Mouse (Mus musculus) R1 (cell line): ENCODE data around the gene Abca8b.
"Not testable (repeated sequence)": the region's sequence is repeated elsewhere in the genome, so short reads cannot be mapped to it uniquely, and the experiment has no call there.

Experiments used
- DNase-seq: peaks from one replicate; pipeline ENCODE4 v3.0.0-alpha.2; 2018; ENCODE audit warnings: low read depth, low spot score

Abca8b gene

DNA sequence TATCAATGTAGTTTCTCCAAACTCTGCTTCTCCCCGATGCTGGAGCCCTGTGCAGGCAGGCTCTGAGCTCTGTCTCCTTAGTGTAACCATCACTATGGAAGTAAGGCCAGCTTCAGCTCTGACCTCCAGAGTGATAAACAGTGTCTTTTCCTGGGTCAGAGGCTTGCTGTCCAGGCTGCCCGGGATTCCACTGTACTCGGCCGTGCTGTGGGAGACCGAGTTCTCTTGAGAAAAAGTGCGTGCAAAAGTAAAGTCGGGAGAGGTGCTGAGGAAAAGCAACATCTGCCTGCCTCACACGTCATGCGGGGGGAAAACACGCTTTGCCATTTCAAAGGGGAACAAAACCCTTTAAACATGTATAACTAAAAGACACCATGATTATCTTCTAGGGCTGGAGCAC is 79.0 kb downstream of the Abca8b start:
- no peak for DNase-seq

DNA sequence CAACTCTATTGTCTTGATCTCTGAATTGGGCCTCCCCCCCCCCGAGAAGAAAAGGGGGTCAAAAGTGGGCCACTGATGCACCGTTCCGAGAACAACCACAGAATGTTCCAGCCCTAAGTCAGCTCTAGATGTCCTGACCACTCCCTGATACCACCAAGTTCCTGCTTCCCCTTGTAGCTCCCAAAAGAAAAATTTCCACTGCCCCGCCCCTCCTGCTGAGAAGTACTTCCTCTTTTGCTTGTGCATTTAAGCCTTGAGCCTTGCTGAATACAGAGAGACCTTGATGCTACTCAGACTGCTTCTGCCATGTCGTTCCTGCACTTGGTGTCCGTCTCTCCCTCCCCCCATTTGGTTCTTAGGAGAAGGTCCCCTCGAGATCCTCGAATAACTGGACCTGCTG is 82.5 kb downstream of the Abca8b start:
- peak; percentile 54 for DNase-seq

DNA sequence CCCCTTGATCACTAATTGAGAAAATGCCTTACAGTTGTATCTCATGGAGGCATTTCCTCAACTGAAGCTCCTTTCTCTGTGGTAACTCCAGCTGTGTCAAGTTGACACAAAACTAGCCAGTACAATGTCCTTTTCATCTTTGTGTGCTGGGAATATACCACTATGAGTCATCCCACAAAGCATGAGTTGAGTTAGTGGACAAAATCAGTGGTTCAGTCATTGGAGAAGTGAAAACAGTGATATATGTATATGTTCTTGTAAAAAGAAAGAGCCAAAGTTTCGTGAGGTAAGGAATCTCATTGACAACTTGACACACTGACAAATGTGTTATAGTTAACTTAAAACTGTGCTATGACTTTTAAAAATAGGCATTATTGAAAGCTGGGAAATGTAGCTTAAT is 83.5 kb downstream of the Abca8b start:
- not testable (repeated sequence) for DNase-seq

DNA sequence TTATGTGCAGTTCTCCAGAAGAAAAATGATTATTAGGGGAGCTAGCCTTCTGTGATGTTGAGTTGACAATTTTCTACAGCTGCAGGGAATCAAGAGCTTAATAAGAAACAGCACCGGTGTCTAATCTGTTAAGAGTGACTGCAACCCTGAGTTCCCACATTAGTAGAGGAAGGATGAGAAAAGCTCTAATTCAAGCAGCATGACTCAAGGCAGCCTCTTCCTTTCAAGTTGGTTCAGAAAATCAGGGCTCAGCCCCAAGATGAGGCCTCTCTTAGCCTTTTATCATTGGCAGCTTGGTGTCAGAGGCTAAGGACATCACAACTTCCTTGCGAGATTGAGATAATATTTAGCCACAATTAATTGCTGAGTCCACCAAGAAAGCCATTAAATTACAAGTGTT is 85.8 kb downstream of the Abca8b start:
- DNase-seq, result no peak

DNA sequence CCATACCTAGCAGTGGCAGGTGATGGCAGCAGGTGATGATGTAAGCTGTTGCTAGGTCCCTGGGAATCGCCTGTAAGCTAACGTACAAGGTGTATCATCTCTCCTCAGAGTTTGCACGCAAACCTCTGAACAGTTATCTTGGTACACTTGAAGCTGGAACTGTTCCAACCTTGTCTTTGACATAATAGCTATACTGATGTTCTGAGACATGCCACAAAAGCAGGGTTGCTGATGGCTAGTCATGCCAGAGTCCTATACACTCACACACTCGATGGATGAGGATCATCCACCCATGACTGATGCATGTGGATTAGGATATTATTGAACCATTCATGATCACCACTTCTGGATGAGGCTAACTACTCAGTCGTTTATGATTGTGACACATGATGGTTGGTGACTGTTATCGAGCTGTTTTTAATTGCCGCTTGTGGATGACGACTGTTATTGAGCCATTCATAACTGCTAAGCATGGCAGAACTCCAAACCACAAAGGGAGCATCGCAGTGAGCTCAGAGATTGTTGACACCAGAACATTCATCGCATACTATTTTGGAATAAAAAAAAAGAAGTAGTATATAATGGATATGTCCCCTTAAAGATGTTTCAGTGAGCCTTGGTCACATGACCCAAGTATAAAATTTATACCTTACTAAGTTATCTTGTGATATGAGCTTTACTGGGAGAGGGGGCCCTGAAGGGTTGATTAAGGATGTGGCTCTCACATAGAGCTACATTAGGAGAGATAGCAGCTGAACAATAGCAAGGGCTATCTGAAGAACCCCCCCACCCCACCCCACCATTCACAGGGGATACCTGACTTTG is 87.2 kb downstream of the Abca8b start:
- no peak for DNase-seq

DNA sequence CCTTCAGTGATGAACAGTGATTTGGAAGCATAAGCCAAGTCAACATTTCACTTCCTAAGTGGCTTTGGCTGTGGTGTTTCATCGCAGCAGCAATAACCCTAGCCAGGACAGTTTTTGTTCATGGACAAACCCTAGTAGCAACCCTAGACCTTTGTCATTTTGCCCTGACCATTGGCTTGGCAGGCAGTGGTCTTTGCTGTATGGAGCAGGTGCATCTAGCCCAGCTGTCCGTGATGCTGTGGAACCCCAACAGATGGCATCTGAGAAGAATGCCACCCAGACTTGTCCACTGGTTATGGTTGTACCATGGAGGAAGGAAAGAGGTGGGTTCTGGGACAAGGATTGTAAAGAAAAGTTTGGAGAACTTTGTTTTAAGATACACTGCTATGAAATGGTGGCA is 88.1 kb downstream of the Abca8b start:
- DNase-seq, result no peak

DNA sequence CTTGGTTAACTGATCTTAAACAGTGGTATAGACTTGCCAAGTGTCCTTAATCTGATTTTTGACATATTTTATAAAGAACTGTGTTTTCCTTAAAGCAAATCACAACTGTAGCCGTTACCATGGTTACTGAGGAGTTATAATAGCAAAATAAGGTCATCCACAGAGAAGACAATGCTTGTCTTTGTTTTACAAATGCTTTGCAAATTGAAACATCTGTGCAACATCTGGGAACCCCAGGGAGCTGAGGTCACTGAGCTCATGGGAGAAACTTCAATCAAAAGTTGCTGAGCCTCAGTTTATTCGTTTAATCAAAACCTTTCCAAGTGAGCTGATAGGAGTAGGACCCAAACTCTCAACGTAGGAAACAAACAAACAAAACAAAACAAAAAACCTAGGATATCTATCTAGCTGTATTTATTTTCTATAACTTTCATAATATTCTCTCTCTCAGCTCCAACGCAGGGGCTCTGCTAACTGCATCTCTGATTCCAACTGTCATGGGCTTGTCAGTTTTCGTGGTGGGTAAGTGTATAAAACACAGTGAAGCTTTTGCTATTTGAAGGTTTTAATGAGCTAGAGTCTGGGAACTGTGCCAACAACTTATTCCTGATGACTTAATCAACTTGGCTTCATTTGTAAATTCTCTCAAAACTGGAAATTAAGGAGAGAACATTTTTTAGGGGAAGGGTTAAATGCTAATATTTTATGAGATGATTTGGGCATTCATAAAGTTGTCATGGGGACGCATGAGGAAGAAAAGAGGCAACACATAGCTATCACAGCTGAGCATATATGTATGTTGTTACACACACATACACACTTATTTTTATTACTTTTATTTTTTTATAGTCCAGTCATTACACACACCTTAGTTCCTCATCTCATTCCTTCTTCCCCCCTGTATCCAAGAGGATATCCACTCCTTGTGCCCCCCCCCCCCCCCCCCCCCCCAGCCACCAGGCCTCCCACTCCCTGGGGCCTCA is 92.7 kb downstream of the Abca8b start:
- DNase-seq, result peak; percentile 80

DNA sequence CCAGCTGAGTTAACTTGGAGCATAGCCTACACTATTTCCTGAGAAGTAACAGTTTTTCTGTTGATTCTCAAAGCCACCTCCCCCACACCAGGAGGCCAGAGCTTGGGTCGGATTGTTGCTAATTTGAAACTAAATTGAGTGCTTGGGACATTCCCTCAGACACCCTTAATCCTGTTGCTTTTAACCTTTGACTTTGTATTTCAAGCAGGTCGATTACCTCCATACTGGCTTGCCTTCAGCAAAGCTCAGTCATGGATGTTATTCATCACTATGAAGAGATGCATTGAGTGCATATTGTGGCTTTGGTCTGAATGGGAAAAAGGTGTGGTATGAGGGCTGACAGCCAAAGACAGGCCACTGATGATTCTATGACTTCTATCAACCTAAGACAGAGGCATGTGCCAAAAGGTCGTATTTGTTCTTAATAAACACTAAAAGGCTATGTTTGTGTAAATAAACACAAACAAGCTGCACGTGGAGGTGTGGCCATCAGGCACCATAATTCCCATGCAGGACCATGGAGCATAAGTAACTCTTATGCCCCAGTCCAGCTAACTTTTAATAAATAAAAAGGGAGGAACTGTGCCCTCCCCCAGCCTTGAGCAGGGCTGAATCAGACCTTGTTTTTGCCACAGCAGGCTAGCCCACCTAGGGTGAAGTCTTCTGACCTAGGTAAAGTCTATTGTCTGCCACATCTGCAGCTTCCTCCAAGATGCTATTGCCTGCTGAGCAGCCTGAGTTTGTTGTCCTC is 95.0 kb downstream of the Abca8b start:
- peak; percentile 66 for DNase-seq

DNA sequence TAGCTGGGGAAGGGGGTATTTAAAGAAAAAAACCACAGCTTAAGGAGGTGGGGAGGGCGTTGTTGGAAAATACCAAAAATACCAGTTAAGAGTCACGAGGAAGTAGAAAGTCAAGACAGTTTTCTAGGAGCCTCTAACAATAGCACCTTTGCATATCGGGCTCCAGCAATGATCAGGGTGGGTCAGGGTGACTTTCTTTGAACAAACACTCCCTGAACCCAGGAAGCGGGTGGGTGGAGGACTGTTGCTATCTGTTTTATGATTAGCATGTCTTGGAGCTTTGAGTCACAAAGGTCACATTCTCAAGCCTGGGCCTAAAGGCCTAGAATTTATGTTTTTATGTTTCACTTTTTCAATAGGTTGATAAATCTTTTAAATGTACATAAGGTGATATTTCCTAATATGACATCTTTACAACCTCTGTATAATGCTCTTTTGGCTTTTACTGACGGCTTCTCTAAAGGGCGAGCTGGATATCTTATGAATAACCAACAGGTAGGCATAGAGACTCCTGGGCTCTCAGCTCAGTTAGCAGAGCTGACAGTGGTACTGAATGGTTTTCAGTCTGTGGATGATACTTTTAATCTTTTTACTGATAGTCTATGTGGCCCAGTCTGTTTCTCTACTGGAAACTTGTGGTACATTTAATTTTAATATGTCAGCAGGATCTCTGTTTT is 96.7 kb downstream of the Abca8b start:
- peak; percentile 51 for DNase-seq

DNA sequence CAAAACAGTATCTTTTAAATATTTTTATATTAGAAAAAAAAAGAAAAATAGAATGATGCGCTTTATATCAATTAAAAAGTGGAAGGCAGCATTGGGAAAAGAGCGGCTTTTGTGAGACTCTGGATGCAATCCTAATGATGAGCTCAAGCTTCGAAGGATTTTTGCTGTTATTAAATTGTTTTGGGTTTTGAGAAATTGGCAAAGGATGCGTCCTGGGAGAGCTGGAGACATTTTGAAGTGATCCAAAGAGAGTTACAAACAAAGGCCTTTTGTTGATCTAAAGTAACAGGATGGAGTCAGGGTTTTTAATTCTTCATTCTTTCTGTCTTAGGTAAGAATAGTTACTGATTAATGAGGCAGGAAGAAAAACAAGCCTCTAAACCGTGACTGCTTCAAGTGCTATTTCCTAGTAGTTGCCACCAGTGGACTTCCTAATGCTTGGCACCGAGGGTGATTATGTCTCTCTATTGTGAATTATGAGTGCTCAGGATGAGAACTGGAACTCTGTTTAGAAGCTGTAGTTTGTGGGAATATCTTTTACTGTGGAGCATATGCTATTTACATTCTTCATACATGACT is 99.6 kb downstream of the Abca8b start:
- no peak for DNase-seq

DNA sequence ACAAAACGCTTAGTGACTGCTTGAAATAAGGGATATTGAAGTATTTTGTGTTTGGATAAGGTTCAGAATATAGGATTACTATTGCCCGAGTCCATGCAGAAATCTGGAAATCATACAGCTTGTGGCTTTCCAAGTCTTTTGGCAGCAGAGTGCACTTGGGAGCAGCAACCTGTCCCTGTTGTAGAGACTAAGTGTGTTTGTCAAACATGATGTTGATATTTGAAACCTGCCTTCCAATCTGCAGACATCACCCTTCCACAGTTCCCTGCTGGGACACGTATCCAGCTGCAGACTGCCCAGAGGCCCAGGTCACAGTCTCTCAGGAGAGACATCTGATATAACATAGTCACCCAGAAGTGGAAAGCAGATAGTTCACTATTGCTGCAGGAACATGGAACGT is 100.1 kb downstream of the Abca8b start:
- DNase-seq, result no peak

DNA sequence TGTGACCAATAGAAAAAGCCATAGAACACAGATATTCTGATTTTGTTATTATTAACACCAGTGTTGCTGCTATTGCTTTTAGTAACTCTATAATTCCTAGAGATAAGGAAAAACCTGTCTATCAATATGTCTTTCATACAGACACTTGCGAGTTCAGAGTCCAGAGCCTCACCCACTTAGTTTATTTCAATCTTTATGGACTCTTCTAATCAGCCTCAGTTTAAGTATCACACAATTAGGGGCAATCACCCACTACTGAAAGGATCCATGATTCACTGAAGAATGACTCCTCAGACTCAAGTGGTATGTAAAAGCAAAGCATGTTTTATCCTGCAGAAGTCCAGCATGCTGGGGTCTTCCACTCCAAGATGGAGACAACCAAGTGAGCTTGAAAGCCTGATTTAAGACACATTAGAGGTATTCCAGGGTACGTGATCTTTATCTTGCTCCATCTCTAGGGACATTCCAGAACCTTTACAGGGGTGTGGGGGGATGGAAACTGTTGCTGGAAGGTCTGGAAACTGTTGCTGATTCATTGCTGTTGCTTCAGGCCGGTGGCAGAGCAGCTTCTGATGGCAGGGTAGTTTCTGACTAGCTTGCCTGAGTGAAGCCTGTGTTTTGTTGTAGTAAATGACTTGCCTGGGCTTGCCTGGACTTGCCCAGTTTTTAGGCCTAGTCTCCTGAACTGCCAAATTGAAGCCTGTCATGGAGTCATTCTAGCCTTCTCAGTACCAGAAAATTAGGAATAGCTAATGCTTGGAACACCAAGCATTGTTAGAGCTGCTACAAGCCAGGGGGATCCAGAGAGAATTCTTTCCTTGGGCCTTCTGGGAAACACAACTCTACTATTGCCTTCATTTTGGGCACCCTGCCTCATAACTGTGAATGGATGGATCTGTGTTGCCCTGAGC is 101.5 kb downstream of the Abca8b start:
- peak; percentile 21 for DNase-seq

DNA sequence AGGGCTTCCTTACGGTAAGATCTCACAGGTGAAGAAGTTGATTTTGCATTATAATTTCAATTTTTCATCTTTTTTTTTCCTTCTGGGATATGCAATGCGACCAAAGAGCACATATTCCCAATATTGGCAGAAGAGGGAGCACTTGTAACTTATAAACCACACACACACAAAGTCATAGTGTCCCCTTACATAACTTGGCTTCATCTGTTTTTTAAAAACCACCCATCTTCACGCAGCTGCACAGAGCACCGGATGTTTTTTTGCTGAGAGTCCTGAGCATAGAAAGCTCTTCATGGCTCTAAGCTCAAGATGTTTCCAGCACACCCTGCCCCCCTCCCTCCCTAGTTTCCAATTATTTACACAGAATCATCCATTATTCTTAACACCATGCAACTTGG is 103.7 kb downstream of the Abca8b start:
- no peak for DNase-seq

DNA sequence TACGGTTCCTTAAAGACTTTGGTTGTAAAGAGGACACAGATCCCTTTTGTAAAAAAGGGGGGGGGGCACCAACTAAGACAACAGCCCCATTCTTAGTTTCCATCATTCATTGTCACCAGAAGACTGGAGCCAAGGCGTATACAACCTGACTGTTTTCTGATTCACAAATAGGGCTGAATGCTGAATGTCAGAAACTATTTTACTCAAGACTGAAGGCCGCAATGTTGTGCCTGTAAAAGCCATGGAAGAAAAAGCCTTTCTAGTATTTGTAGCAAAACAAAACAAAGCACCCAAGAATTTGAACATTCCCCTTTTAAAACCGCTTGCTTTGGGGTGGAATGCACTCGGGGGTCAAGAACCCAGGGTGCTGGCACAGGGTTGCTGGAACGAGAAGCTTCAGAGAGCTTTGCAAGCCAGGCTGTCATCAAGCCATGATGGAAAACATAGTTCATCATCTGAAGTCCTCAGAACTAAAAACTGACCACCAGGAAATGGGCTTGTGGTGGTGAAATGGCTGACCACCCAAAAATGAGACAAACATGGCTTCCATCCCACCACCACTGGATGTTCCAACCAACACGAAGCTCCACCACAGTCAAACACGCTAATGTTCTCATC is 104.2 kb downstream of the Abca8b start:
- DNase-seq, result no peak

DNA sequence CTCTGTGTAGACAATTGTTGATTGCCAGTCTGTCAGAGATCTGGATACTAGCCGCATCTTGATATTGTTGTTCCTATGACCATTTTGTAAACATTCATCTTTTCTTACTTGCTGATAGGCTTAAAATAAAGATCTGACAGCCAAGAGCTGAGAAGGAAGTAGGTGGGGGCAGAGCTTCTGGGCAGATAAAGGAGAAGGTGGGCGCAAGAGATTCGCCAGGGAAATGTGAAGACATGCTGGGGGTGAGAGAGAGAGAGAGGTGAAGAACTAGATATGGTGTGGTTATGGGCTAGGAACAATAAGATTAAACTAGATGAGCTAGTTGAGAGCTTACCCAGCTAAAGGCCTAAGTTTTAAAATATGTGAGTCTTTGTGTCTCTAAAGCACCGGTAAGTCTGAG is 106.0 kb downstream of the Abca8b start:
- DNase-seq, result no peak

DNA sequence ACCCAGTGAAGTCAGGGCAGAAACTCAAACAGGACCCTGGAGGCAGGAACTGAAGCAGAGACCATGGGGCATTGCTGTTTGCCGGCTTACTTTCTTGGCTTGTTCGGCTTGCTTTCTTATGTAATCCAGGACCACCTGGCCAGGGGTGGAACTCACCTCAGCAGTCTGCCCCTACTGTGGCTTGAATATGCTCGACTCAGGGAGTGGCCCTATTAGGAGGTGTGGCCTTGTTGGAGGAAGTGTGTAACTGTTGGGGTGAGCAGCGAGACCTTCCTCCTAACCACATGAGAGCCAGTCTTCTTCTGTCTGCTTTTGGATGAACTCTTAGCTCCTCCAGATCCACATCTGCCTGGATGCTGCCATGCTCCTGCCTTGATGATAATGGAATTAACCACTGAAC is 108.9 kb downstream of the Abca8b start:
- peak; percentile 61 for DNase-seq

DNA sequence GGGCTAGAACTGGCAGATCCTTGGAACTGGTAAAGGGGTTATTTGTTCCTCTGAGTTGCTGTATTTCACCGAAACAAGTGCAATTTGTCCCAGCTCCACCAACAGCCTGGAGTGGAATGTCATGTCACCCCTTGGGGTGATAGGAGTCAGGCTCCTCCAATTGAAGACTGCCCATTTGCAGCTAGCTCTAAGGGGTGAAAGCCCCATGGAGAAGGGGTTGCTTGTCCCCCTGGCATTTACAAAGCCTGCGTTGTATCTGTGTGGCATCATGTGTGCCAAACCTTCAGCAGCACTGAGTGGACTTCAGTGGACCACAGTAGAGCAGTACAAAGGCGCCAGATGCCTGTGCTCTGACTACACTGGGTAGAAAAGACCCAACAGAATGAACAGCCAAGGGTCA is 110.1 kb downstream of the Abca8b start:
- DNase-seq, result no peak

DNA sequence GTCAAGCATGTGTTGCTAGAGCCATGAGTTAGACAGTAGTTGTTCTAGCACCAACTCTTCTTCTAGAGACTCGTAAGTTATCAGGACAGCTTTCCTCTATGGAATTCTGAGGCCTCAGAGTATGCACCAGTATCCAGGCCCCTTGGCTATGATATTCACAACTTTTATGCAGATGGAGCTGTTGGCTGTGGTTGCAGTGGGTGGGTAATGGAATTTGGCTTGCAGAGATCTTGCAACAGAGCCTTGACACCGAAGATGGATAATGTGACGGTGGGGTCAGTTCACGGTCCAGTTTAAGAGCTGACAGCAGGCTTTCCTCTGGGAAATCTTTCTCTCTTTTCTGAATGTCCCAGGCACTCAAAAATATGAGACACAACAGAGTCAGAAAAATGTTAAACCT is 110.8 kb downstream of the Abca8b start:
- DNase-seq, result no peak

DNA sequence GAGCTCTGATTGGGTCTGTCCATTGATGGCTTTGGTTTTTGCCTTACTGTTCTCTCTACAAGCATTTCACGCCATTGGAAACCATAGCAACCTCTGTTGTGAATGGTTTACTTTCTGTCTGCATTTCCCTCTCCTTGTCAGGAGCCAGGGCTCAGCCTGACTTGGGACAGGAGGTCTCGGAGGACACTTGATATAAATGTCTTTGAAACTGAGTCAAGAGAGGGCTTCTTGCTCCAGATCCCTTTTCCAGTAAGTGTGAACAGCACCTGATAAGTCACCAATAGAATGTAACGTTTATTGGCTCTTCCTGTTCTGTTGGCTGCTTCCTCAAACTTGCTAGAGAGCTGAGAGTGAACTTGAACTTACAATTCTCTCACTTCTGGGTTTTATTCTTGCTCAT is 111.5 kb downstream of the Abca8b start:
- DNase-seq, result no peak
